8 mouse cellular contexts compared by ENCODE assay signal in genomic region chr3:60785137-60785875, GRCm38 (mm10).
DNase-seq lines count a peak whose midpoint lies in the region; ATAC-seq lines count a peak whose summit lies in the region.

No protein-coding gene starts in this region.

- no peak overlapping the region for H3K9ac ChIP-seq in kidney, embryonic 14.5 days (ENCODE audit: low read depth, low read length)

- no peaks in the 10 kb centered on the region for H3K9me3 ChIP-seq in kidney, embryonic 14.5 days (ENCODE audit: control insufficient read depth, low read length)

- H3K27ac ChIP-seq in kidney, embryonic 14.5 days (ENCODE audit: low read depth, low read length) = peak overlapping the region; percentile 14; the same call in 1 of the 2 replicates

- no peaks in the 10 kb centered on the region for H3K27me3 ChIP-seq in kidney, embryonic 14.5 days (ENCODE audit: control insufficient read depth, insufficient read depth, low read length)

- H3K4me1 ChIP-seq in kidney, embryonic 14.5 days (ENCODE audit: control insufficient read depth, insufficient read depth, low read length) = no peaks in the 10 kb centered on the region

- 19% methylated on average over 9 of the region's 9 CpGs for WGBS in kidney, embryonic 14.5 days

- peak; percentile 75 for ATAC-seq in activated CD4-positive, CD25-positive, alpha-beta regulatory T cell, adult 4 months
- peak; percentile 83 for ATAC-seq in kidney, embryonic 14.5 days (ENCODE audit: low FRiP score, low TSS enrichment)

- no peak overlapping the region for H3K4me2 ChIP-seq in kidney, embryonic 14.5 days (replicated peaks; ENCODE audit: low read depth, low read length)

- peak; percentile 80 for DNase-seq in CD4-positive helper T cell, adult 2 months (ENCODE audit: low read depth, low spot score)
- peak; percentile 51 to 67 for DNase-seq in heart, adult 9 months (ENCODE audit: low spot score in 2 of 2)
- DNase-seq in mesoderm, embryonic 11.5 days (ENCODE audit: low read depth, low spot score) = peak; percentile 54
- DNase-seq in thymus, postnatal 14 days = peak; percentile 51
- no peak for DNase-seq in layer of hippocampus, adult 9-11 months
- DNase-seq in ovary, postnatal 10 days (ENCODE audit: low spot score) = no peak

- no peaks in the 10 kb centered on the region for H3K36me3 ChIP-seq in kidney, embryonic 14.5 days (ENCODE audit: control insufficient read depth, insufficient read depth, low read length)

- H3K4me3 ChIP-seq in kidney, embryonic 14.5 days (ENCODE audit: low read length) = no peak overlapping the region

Comparison
In these comparisons a context has a peak if more than half of its experiments do, and no peak if none do; other contexts are left out.
1. DNase-seq: peak in CD4-positive helper T cell, adult 2 months (single experiment), heart, adult 9 months (2 of 2), mesoderm, embryonic 11.5 days (single experiment) and thymus, postnatal 14 days (single experiment); none in layer of hippocampus, adult 9-11 months (single experiment) and ovary, postnatal 10 days (single experiment).